Comparison of ENCODE assay signal across 13 mouse cellular contexts in the genomic region with DNA sequence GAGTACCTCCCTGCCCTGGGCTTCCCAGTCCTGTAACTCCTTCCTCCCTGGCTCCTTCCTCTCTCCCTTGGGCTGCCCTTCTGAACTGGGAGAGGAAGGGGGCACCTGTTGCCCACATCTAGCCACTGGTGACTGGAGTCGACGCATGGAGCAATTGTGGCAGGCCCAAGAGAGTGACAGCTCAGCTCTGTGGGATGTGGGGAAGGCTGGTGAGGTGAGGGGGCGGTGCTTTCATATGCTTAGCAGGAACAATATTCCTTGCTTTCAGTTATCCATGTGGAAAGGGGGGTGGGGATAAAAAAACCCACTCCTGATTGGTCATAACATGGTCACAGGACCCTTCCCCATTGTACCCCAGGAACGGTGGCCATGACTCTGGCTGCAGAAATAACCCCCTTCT. TPM values are rescaled to one million over a fixed set of nuclear protein-coding genes. Genes with fewer than 3 reads are reported as not detected.
DNase-seq lines count a peak whose midpoint lies in the region; ATAC-seq and TF ChIP-seq lines count a peak whose summit lies in the region.
"Had no signal": no experiment of that assay in that cellular context is flagged by ENCODE, and none has a peak within 500 bp of the region (broad histone marks: within the 10 kb centered on the region; RNA-seq: fewer than 3 reads in every experiment).

No protein-coding gene starts in this region.

- no peaks in the 10 kb centered on the region for H3K27me3 ChIP-seq in hindbrain, embryonic 11.5 days (ENCODE audit: control insufficient read depth, insufficient read depth, low read length)
- peaks cover 18% of the 10 kb centered on the region for H3K27me3 ChIP-seq in hindbrain, embryonic 13.5 days
- H3K27me3 ChIP-seq in ES-Bruce4 (ENCODE audit: control insufficient read depth, insufficient read depth, low read length, poor library complexity, severe bottlenecking): no peaks in the 10 kb centered on the region
- no peaks in the 10 kb centered on the region for H3K27me3 ChIP-seq in limb, embryonic 12.5 days
- H3K27me3 ChIP-seq: midbrain, embryonic 15.5 days had no signal

- DNase-seq in hindbrain, embryonic 11.5 days (ENCODE audit: low spot score): no peak
- peak; percentile 28 for DNase-seq in 3134 (ENCODE audit: extremely low read depth, insufficient read length, low spot score)
- DNase-seq in MN1 (ENCODE audit: low spot score): no peak
- DNase-seq in adrenal gland, postnatal 25 days: no peak
- DNase-seq: cerebellum, adult 9-10 months; right cerebral cortex, adult 18-20 months had no signal

- no peak overlapping the region for H3K27ac ChIP-seq in hindbrain, embryonic 11.5 days (ENCODE audit: low read depth, low read length)
- no peak overlapping the region for H3K27ac ChIP-seq in hindbrain, embryonic 13.5 days
- no peak overlapping the region for H3K27ac ChIP-seq in ES-Bruce4 (ENCODE audit: insufficient read depth, low read length)
- H3K27ac ChIP-seq in limb, embryonic 12.5 days: no peak overlapping the region
- H3K27ac ChIP-seq: embryonic facial prominence, embryonic 12.5 days; heart, embryonic 15.5 days; limb, embryonic 13.5 days; midbrain, embryonic 15.5 days had no signal

- H3K9me3 ChIP-seq in hindbrain, embryonic 11.5 days (ENCODE audit: control insufficient read depth, low read length): no peaks in the 10 kb centered on the region
- H3K9me3 ChIP-seq in hindbrain, embryonic 13.5 days: no peaks in the 10 kb centered on the region
- H3K9me3 ChIP-seq in ES-Bruce4 (replicated peaks; ENCODE audit: control insufficient read depth, insufficient read depth, low read length, poor library complexity, severe bottlenecking): no peaks in the 10 kb centered on the region
- H3K9me3 ChIP-seq in limb, embryonic 12.5 days: no peaks in the 10 kb centered on the region
- H3K9me3 ChIP-seq: embryonic facial prominence, embryonic 12.5 days; heart, embryonic 15.5 days; limb, embryonic 13.5 days; midbrain, embryonic 15.5 days had no signal

- ATAC-seq in hindbrain, embryonic 11.5 days (ENCODE audit: low FRiP score): 0 out of 2 replicates have a peak, but pooled peaks have one; percentile 28
- no peak for ATAC-seq in hindbrain, embryonic 13.5 days (ENCODE audit: low FRiP score)
- no peak for ATAC-seq in limb, embryonic 12.5 days (ENCODE audit: insufficient number of reproducible peaks, insufficient read depth, low FRiP score, low TSS enrichment, low read depth)
- ATAC-seq: midbrain, embryonic 15.5 days had no signal

- no peak for TF ChIP-seq CTCF in ES-Bruce4 (IDR thresholded peaks at IDR 0.05; ENCODE audit: low read depth, low read length)

- H3K36me3 ChIP-seq in hindbrain, embryonic 11.5 days (ENCODE audit: control insufficient read depth, insufficient read depth, low read length): no peaks in the 10 kb centered on the region
- no peaks in the 10 kb centered on the region for H3K36me3 ChIP-seq in hindbrain, embryonic 13.5 days
- H3K36me3 ChIP-seq in ES-Bruce4 (ENCODE audit: control insufficient read depth, insufficient read depth, low read length, poor library complexity, severe bottlenecking): no peaks in the 10 kb centered on the region
- H3K36me3 ChIP-seq in limb, embryonic 12.5 days: no peaks in the 10 kb centered on the region
- H3K36me3 ChIP-seq: embryonic facial prominence, embryonic 12.5 days; heart, embryonic 15.5 days; limb, embryonic 13.5 days; midbrain, embryonic 15.5 days had no signal

- no peak for TF ChIP-seq EP300 in ES-Bruce4 (IDR thresholded peaks at IDR 0.05; ENCODE audit: insufficient read depth, low read depth, low read length)

- no peak for TF ChIP-seq POLR2A in ES-Bruce4 (IDR thresholded peaks at IDR 0.05; ENCODE audit: insufficient read depth, low read length)

- no peak overlapping the region for H3K4me2 ChIP-seq in hindbrain, embryonic 11.5 days (replicated peaks; ENCODE audit: low read depth, low read length)
- H3K4me2 ChIP-seq in hindbrain, embryonic 13.5 days: no peak overlapping the region
- H3K4me2 ChIP-seq in limb, embryonic 12.5 days: peak overlapping the region; percentile 55; the same call in 1 of the 2 replicates
- H3K4me2 ChIP-seq: midbrain, embryonic 15.5 days had no signal

- 48% methylated on average over 4 of the region's 4 CpGs for WGBS in hindbrain, embryonic 11.5 days
- WGBS in hindbrain, embryonic 13.5 days: 62% methylated on average over 4 of the region's 4 CpGs
- 73% methylated on average over 4 of the region's 4 CpGs for WGBS in limb, embryonic 12.5 days

- no peak overlapping the region for H3K9ac ChIP-seq in hindbrain, embryonic 11.5 days (ENCODE audit: low read depth, low read length)
- no peak overlapping the region for H3K9ac ChIP-seq in hindbrain, embryonic 13.5 days
- H3K9ac ChIP-seq in ES-Bruce4 (ENCODE audit: low read depth, poor library complexity, severe bottlenecking): no peak overlapping the region
- no peak overlapping the region for H3K9ac ChIP-seq in limb, embryonic 12.5 days (replicated peaks)
- H3K9ac ChIP-seq: embryonic facial prominence, embryonic 12.5 days; heart, embryonic 15.5 days; limb, embryonic 13.5 days; midbrain, embryonic 15.5 days had no signal

- H3K4me1 ChIP-seq in hindbrain, embryonic 11.5 days (replicated peaks; ENCODE audit: control insufficient read depth, insufficient read depth, low read length): no peaks in the 10 kb centered on the region
- H3K4me1 ChIP-seq in hindbrain, embryonic 13.5 days (replicated peaks): peaks cover 10% of the 10 kb centered on the region
- no peaks in the 10 kb centered on the region for H3K4me1 ChIP-seq in ES-Bruce4 (ENCODE audit: control insufficient read depth, insufficient read depth, low read length)
- peaks cover 20% of the 10 kb centered on the region for H3K4me1 ChIP-seq in limb, embryonic 12.5 days (replicated peaks)

- H3K4me3 ChIP-seq in hindbrain, embryonic 11.5 days (ENCODE audit: low read depth, low read length): no peak overlapping the region
- no peak overlapping the region for H3K4me3 ChIP-seq in hindbrain, embryonic 13.5 days
- 0 out of 2 replicates have a peak overlapping the region, but pooled peaks have one; percentile 54 for H3K4me3 ChIP-seq in ES-Bruce4 (ENCODE audit: low read depth, low read length)
- no peak overlapping the region for H3K4me3 ChIP-seq in limb, embryonic 12.5 days (replicated peaks)
- H3K4me3 ChIP-seq: midbrain, embryonic 15.5 days had no signal

RNA-seq across cellular contexts. Expression of a gene that starts 19.9 kb away (rescaled TPM):
- polyA plus RNA-seq in hindbrain, embryonic 11.5 days (2014; fragmentation: Nextera tagmentation; extraction: Ambion mirVana): 2.8 and 4.3 TPM in 2 replicates
- polyA plus RNA-seq in hindbrain, embryonic 13.5 days (2015; fragmentation: Nextera tagmentation; extraction: Ambion mirVana): 1.2 and 2.1 TPM in 2 replicates
- polyA plus RNA-seq in ES-Bruce4 (2011; ENCODE audit: insufficient read depth, insufficient read length, low read depth, missing spikeins): 11.0 and 14.8 TPM in 2 replicates
- polyA plus RNA-seq in limb, embryonic 12.5 days (2016; fragmentation: Nextera tagmentation; extraction: Ambion mirVana): 4.8 and 5.2 TPM in 2 replicates
- 8.5 and 12.4 TPM in 2 replicates for total RNA-seq in adrenal gland, postnatal 25 days (2021)
